Mouse (Mus musculus) hindbrain, embryonic 11.5 days (tissue): ENCODE results near the gene Homer3. TPM values are rescaled to one million over a fixed set of nuclear protein-coding genes. Genes with fewer than 3 reads are reported as not detected.

Experiments used
- ATAC-seq: fragments of 200-750 bp; cut with Nextera tagmentation; 2 replicates; pipeline ENCODE4 v1.8.0; 2017; ENCODE audit warnings: mild to moderate bottlenecking, moderate TSS enrichment, moderate library complexity; ENCODE audit not compliant: low FRiP score
- DNase-seq: peaks from one replicate; pipeline ENCODE4 v3.0.0-alpha.2; 2015; ENCODE audit warnings: low spot score
- H3K27ac ChIP-seq: fragments of 300-500 bp; sonication (generic); 2 replicates; pipeline ENCODE4 v1.5.1; 2014; ENCODE audit warnings: mild to moderate bottlenecking, low read depth, low read length
- H3K27me3 ChIP-seq: fragments of 300-500 bp; sonication (generic); 2 replicates; pipeline ENCODE4 v1.6.1; 2014; ENCODE audit warnings: mild to moderate bottlenecking, low read length, moderate library complexity, mixed read lengths; ENCODE audit not compliant: control insufficient read depth, insufficient read depth
- H3K36me3 ChIP-seq: fragments of 300-500 bp; sonication (generic); 2 replicates; pipeline ENCODE4 v1.6.1; 2014; ENCODE audit warnings: mild to moderate bottlenecking, low read length, moderate library complexity, mixed read lengths; ENCODE audit not compliant: control insufficient read depth, insufficient read depth
- H3K4me1 ChIP-seq: fragments of 300-500 bp; sonication (generic); replicated peaks from 2 replicates; pipeline ENCODE4 v1.6.1; 2014; ENCODE audit warnings: low read length, mixed read lengths; ENCODE audit not compliant: control insufficient read depth, insufficient read depth
- H3K4me2 ChIP-seq: fragments of 300-500 bp; sonication (generic); replicated peaks from 2 replicates; pipeline ENCODE4 v1.6.1; 2014; ENCODE audit warnings: mild to moderate bottlenecking, low read depth, low read length
- H3K4me3 ChIP-seq: fragments of 300-500 bp; sonication (generic); 2 replicates; pipeline ENCODE4 v1.5.1; 2014; ENCODE audit warnings: low read depth, low read length
- H3K9ac ChIP-seq: fragments of 300-500 bp; sonication (generic); 2 replicates; pipeline ENCODE4 v1.6.1; 2014; ENCODE audit warnings: low read depth, low read length
- H3K9me3 ChIP-seq: fragments of 300-500 bp; sonication (generic); 2 replicates; pipeline ENCODE4 v1.6.1; 2016; ENCODE audit warnings: low read length; ENCODE audit not compliant: control insufficient read depth
- WGBS: fragments of 180-500 bp; shearing (Covaris S2); extraction: QIAGEN DNeasy Blood & Tissue Kit; methylation state at CpG from one replicate; pipeline ENCODE4 v1.1.7; 2014; 5-methylcytosine and 5-hydroxymethylcytosine counted together
- polyA plus RNA-seq: library from polyadenylated mRNA; unstranded; fragments of >200 nt; fragmentation: Nextera tagmentation; extraction: Ambion mirVana; gene quantifications from 2 replicates; pipeline ENCODE4 v1.2.1, GENCODE M21; 2014

Homer3 gene
- polyA plus RNA-seq, 1 experiment from 2014 or later, result 50.4 TPM

- Histone ChIP-seq H3K4me3 (no peak overlapping the region), H3K9me3 (no peaks in the 10 kb centered on the region), H3K4me2 (no peak overlapping the region), H3K9ac (no peak overlapping the region), H3K36me3 (peaks cover 29% of the 10 kb centered on the region), H3K27ac (no peak overlapping the region), H3K4me1 (no peaks in the 10 kb centered on the region), H3K27me3 (no peaks in the 10 kb centered on the region)
- 88% methylated on average over 1 of the region's 1 CpGs for WGBS
- no peak for DNase-seq
- ATAC-seq, result no peak
These were observed 28.0 kb upstream of the Homer3 start for GRCm38 (mm10) chr8:70254628-70255027.

DNA sequence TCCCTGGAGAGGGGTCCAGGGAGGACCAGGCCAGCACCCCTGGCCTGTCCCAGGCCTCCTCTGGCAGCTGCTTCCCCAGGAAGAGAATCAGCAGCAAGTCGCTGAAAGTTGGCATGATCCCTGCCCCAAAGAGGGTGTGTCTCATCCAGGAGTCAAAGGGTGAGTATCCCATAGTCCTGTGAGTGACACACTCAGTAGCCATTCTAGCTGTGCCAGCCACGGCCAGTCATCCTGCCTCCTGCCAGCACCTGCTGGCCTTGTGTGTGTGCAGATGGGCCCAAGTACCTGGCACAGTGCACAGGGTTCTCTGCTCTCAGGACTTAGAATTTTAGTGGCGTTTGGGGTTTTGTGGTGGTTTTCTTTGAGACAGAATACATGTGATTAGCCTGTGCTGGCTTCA lies 25.2 kb upstream of the Homer3 start:
- Histone ChIP-seq H3K27ac (no peak overlapping the region), H3K4me2 (no peak overlapping the region), H3K27me3 (no peaks in the 10 kb centered on the region), H3K9ac (no peak overlapping the region), H3K4me3 (no peak overlapping the region), H3K36me3 (peaks cover 39% of the 10 kb centered on the region), H3K9me3 (no peaks in the 10 kb centered on the region), H3K4me1 (no peaks in the 10 kb centered on the region)
- 73% methylated on average over 3 of the region's 3 CpGs for WGBS
- DNase-seq (no peak), ATAC-seq (no peak)

DNA sequence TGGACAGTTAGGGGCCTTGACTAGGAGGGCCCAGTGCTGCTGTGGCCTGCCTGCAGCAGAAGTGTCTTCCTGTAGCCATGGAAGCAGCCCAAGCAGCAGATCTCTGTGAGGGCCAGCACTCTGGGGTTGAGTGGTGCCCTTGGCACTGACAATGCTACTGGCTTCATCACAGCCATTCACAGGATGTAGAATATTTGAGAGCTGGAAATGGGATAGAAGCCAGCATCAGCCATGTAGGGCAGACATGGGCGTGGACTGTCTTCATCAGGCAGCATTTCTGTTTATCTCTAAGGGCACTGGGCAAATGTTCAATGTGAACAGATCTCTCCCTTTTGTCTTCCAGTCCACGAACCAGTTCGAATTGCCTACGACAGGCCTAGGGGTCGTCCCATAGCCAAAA lies 24.0 kb upstream of the Homer3 start:
- H3K27me3 ChIP-seq, result no peaks in the 10 kb centered on the region
- H3K4me2 ChIP-seq, result no peak overlapping the region
- ATAC-seq (no peak), DNase-seq (no peak)
- no peaks in the 10 kb centered on the region for H3K4me1 ChIP-seq
- H3K36me3 ChIP-seq, result peaks cover 47% of the 10 kb centered on the region
- no peak overlapping the region for H3K27ac ChIP-seq
- H3K4me3 ChIP-seq, result no peak overlapping the region
- 98% methylated on average over 5 of the region's 5 CpGs for WGBS
- no peaks in the 10 kb centered on the region for H3K9me3 ChIP-seq
- H3K9ac ChIP-seq, result no peak overlapping the region

- ATAC-seq (no peak), DNase-seq (no peak)
- no peak overlapping the region for H3K27ac ChIP-seq
- H3K4me1 ChIP-seq, result no peaks in the 10 kb centered on the region
- H3K9ac ChIP-seq, result no peak overlapping the region
- 81% methylated on average over 2 of the region's 2 CpGs for WGBS
- H3K4me3 ChIP-seq, result no peak overlapping the region
- H3K36me3 ChIP-seq, result peaks cover 48% of the 10 kb centered on the region
- H3K9me3 ChIP-seq, result no peaks in the 10 kb centered on the region
- H3K27me3 ChIP-seq, result no peaks in the 10 kb centered on the region
- no peak overlapping the region for H3K4me2 ChIP-seq
These were observed 23.6 kb upstream of the Homer3 start for GRCm38 (mm10) chr8:70259043-70259442.

- no peak for ATAC-seq
- 89% methylated on average over 3 of the region's 3 CpGs for WGBS
These were observed 15.0 kb upstream of the Homer3 start for GRCm38 (mm10) chr8:70267674-70268073.

DNA sequence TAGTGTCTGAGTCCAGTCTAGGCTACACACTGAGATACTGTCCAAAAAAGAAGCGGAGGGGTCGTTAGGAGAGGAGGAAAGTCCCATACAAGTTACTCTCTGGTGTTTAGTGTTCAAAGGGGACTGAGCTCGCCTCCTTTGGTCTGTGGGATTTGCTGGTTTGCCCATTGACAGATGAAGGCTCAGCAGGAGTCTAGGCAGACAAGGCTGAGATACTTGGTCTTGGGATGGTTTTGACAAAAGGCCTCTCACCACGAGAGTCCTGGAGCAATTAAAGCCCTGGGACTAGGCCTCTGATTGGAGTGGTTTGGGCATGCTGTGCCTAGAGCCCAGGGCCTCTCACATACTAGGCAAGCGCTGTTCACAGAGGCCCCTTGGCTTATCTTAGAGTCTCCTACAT lies 14.3 kb upstream of the Homer3 start:
- no peaks in the 10 kb centered on the region for H3K9me3 ChIP-seq
- WGBS, result 53% methylated on average over 5 of the region's 5 CpGs
- no peak for DNase-seq
- no peak overlapping the region for H3K27ac ChIP-seq
- no peak for ATAC-seq
- peaks cover 7% of the 10 kb centered on the region; the same call in 1 of the 2 replicates for H3K36me3 ChIP-seq
- no peaks in the 10 kb centered on the region for H3K27me3 ChIP-seq
- no peak overlapping the region for H3K9ac ChIP-seq
- no peak overlapping the region for H3K4me2 ChIP-seq
- no peak overlapping the region for H3K4me3 ChIP-seq
- H3K4me1 ChIP-seq, result no peaks in the 10 kb centered on the region

More at GRCm38 (mm10) chr8:70267674-70268073, 15.0 kb upstream of the Homer3 start:
- Histone ChIP-seq H3K27me3 (no peaks in the 10 kb centered on the region), H3K27ac (no peak overlapping the region), H3K9me3 (no peaks in the 10 kb centered on the region), H3K4me3 (no peak overlapping the region), H3K4me1 (no peaks in the 10 kb centered on the region), H3K9ac (no peak overlapping the region), H3K36me3 (peaks cover 12% of the 10 kb centered on the region), H3K4me2 (no peak overlapping the region)
- DNase-seq, result no peak

DNA sequence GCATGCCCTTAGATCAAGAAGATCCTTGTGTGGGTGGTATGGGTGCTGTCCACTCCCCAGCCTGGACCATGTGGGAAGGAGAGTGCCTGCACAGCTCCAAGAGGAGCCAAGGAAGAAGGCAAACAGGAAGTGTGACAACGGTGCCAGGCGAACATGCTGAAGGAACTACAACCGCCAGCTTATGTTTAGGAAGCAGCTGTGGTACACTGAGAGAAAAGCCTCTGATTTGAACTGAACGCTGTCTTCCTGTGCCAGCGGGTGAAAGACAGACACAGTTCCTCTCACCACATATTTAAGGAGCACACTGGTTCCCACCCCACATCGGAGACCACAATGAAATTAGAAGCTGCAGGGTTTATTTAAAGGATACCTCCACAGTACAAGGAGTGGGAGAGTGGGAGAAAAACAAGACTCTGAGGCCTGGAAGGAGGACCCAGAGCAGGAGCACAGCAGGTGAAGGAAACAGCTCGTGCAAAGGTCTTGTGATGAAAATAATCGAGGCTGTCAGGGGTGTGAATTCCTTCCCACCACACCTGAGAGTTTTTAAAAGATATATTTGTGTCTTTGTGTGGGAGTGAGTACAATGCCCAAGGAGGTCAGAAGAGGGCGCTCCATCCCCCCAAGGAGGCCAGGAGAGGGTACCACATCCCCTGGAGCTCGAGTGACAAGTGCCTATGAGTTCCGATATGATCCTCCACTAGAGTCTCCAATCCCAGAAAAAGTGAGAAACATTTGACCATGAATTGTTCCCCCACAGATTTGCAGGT lies 13.6 kb upstream of the Homer3 start:
- H3K27ac ChIP-seq, result no peak overlapping the region
- no peak overlapping the region for H3K4me2 ChIP-seq
- ATAC-seq, result no peak
- no peaks in the 10 kb centered on the region for H3K27me3 ChIP-seq
- H3K36me3 ChIP-seq, result peaks cover 6% of the 10 kb centered on the region; the same call in 1 of the 2 replicates
- no peak overlapping the region for H3K9ac ChIP-seq
- no peaks in the 10 kb centered on the region for H3K4me1 ChIP-seq
- 64% methylated on average over 11 of the region's 11 CpGs for WGBS
- DNase-seq, result peak; percentile 42
- no peaks in the 10 kb centered on the region for H3K9me3 ChIP-seq
- H3K4me3 ChIP-seq, result no peak overlapping the region

GRCm38 (mm10) chr8:70272949-70273348 lies 9.7 kb upstream of the Homer3 start:
- no peak for ATAC-seq
- Histone ChIP-seq H3K4me2 (no peak overlapping the region), H3K9me3 (no peaks in the 10 kb centered on the region), H3K36me3 (no peaks in the 10 kb centered on the region), H3K27me3 (no peaks in the 10 kb centered on the region), H3K9ac (no peak overlapping the region), H3K4me3 (no peak overlapping the region), H3K27ac (no peak overlapping the region), H3K4me1 (no peaks in the 10 kb centered on the region)
- DNase-seq, result no peak
- whole genome bisulfite sequencing, result 69% methylated on average over 3 of the region's 3 CpGs

DNA sequence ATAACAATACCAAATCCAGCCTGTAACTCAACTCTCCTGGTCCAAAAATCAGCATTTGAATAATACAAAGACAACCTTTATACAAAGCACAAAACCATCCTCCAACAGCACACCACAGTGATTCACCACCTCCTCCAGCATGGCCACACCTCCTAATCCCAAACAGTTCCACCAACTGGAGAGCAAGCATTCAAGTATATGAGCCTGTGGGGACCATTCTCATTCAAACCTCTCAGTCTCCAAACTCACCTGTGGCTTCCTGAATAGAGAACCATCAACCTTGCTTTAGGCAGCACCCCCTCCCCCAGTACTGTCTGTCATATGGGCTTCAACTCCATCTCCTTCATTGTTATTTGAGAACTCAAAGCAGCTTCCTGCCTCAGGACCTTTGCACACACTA lies 8.3 kb upstream of the Homer3 start:
- Histone ChIP-seq H3K4me2 (no peak overlapping the region), H3K4me1 (no peaks in the 10 kb centered on the region), H3K36me3 (no peaks in the 10 kb centered on the region), H3K9me3 (no peaks in the 10 kb centered on the region), H3K27me3 (no peaks in the 10 kb centered on the region), H3K9ac (no peak overlapping the region), H3K4me3 (no peak overlapping the region), H3K27ac (no peak overlapping the region)
- DNase-seq (no peak), ATAC-seq (no peak)
